Mouse (Mus musculus) heart, adult 2 months (tissue): ENCODE measurements around the gene Lacc1. TPM values are rescaled to one million over a fixed set of nuclear protein-coding genes. Genes with fewer than 3 reads are reported as not detected.
"Not testable (repeated sequence)": the region's sequence is repeated elsewhere in the genome, so short reads cannot be mapped to it uniquely, and the experiment has no call there.

Source experiments
- DNase-seq, 2 experiments: peaks; one replicate each; pipeline ENCODE4 v3.0.0; 2021
- H3K27ac ChIP-seq: fragments of 200-600 bp; 2 replicates; pipeline ENCODE4 v1.8.1; 2022
- H3K27me3 ChIP-seq: fragments of 200-500 bp; 2 replicates; pipeline ENCODE4 v1.6.1; 2012; ENCODE audit warnings: mild to moderate bottlenecking, low read length, inconsistent platforms, mixed read lengths; ENCODE audit not compliant: control insufficient read depth, insufficient read depth
- H3K36me3 ChIP-seq: fragments of 200-500 bp; 2 replicates; pipeline ENCODE4 v1.6.1; 2012; ENCODE audit warnings: low read length, inconsistent platforms; ENCODE audit not compliant: control insufficient read depth, insufficient read depth
- H3K4me1 ChIP-seq: fragments of 200-500 bp; 2 replicates; pipeline ENCODE4 v1.6.1; 2011; ENCODE audit warnings: low read length; ENCODE audit not compliant: control insufficient read depth, insufficient read depth
- H3K4me3 ChIP-seq: fragments of 200-600 bp; 2 replicates; pipeline ENCODE4 v1.8.1; 2022
- H3K79me2 ChIP-seq: fragments of 200-500 bp; replicated peaks from 2 replicates; pipeline ENCODE4 v1.6.1; 2012; ENCODE audit warnings: mild to moderate bottlenecking, inconsistent platforms, low read length, moderate library complexity, mixed read lengths; ENCODE audit not compliant: control insufficient read depth, insufficient read depth
- H3K9ac ChIP-seq: fragments of 200-500 bp; 2 replicates; pipeline ENCODE4 v1.6.1; 2012; ENCODE audit warnings: low read depth, mild to moderate bottlenecking, control low read depth, inconsistent platforms, low read length, mixed read lengths
- CTCF ChIP-seq: fragments of 200-600 bp; IDR thresholded peaks from 2 replicates; pipeline ENCODE4 v1.8.1; 2022; ENCODE audit warnings: antibody characterized with exemption, mild to moderate bottlenecking, moderate library complexity
- EP300 ChIP-seq: fragments of 200-500 bp; IDR thresholded peaks from 2 replicates; pipeline ENCODE4 v1.6.1; 2011; ENCODE audit warnings: low read depth, low read length, control low read depth; ENCODE audit not compliant: insufficient read depth
- POLR2A ChIP-seq: fragments of 200-500 bp; IDR thresholded peaks from 2 replicates; pipeline ENCODE4 v1.6.1; 2011; ENCODE audit warnings: mild to moderate bottlenecking, low read depth, low read length, control low read depth; ENCODE audit not compliant: insufficient read depth
- WGBS: fragments of 180-500 bp; shearing (Covaris S2); methylation state at CpG from one replicate; pipeline ENCODE4 v1.1.7; 2018; 5-methylcytosine and 5-hydroxymethylcytosine counted together
- intact Hi-C: fragments of 180-260 bp; cut with DNase I; formaldehyde crosslinking; loops from one replicate; pipeline ENCODE4 v1.15.1; 2025
- polyA plus RNA-seq: library from polyadenylated mRNA; depleted of rRNA; stranded (reverse); fragments of >200 nt; gene quantifications from 2 replicates; pipeline ENCODE4 v1.2.3, GENCODE M21; 2012; rRNA removed
- total RNA-seq, 2 experiments: library from RNA; stranded (reverse); gene quantifications; 2 replicates each; pipeline ENCODE4 v1.2.3; 2021

Lacc1 gene
- total and polyA plus RNA-seq, 3 experiments: 2.5 to 2.6 (median 2.5) TPM

GRCm38 (mm10) chr14:77004740-77005139 lies 32.0 kb downstream of the Lacc1 start:
- Histone ChIP-seq H3K27me3 (no peaks in the 10 kb centered on the region), H3K79me2 (no peaks in the 10 kb centered on the region), H3K4me1 (no peaks in the 10 kb centered on the region), H3K27ac (no peak overlapping the region), H3K4me3 (no peak overlapping the region), H3K36me3 (no peaks in the 10 kb centered on the region), H3K9ac (no peak overlapping the region)
- no peak for DNase-seq
- intact Hi-C loops: loop anchor here (5.0 to 10.0 kb wide), 3 partner anchors 52 to 400 kb away; no protein-coding TSS in a partner anchor
- TF ChIP-seq CTCF (no peak), EP300 (no peak), POLR2A (no peak)
- 52% methylated on average over 8 of the region's 8 CpGs for whole genome bisulfite sequencing

- whole genome bisulfite sequencing: 83% methylated on average over 2 of the region's 2 CpGs
- H3K4me1 ChIP-seq, H3K9ac ChIP-seq, H3K27me3 ChIP-seq, H3K4me3 ChIP-seq, H3K27ac ChIP-seq, H3K36me3 ChIP-seq, intact Hi-C loops, H3K79me2 ChIP-seq, DNase-seq: not testable (repeated sequence)
Observed at GRCm38 (mm10) chr14:76990351-76990750, 46.4 kb downstream of the Lacc1 start.

GRCm38 (mm10) chr14:76981781-76982180 lies 54.9 kb downstream of the Lacc1 start:
- Histone ChIP-seq H3K27ac (no peak overlapping the region), H3K4me1 (no peaks in the 10 kb centered on the region), H3K4me3 (no peak overlapping the region), H3K36me3 (no peaks in the 10 kb centered on the region), H3K79me2 (no peaks in the 10 kb centered on the region), H3K27me3 (no peaks in the 10 kb centered on the region), H3K9ac (no peak overlapping the region)
- DNase-seq: no peak
- TF ChIP-seq EP300 (no peak), POLR2A (no peak), CTCF (no peak)
- 40% methylated on average over 1 of the region's 1 CpGs for WGBS
- intact Hi-C loops: no loop called here

- no peaks in the 10 kb centered on the region for H3K36me3 ChIP-seq
- H3K27me3 ChIP-seq: no peaks in the 10 kb centered on the region
- intact Hi-C loops: no loop called here
- no peak for DNase-seq
- H3K79me2 ChIP-seq: no peaks in the 10 kb centered on the region
- no peak overlapping the region for H3K9ac ChIP-seq
- H3K4me3 ChIP-seq: no peak overlapping the region
- no peaks in the 10 kb centered on the region for H3K4me1 ChIP-seq
- TF ChIP-seq EP300 (no peak), CTCF (no peak), POLR2A (no peak)
- 88% methylated on average over 4 of the region's 4 CpGs for WGBS
- H3K27ac ChIP-seq: no peak overlapping the region
Observed at GRCm38 (mm10) chr14:76981176-76981575, 55.5 kb downstream of the Lacc1 start.

GRCm38 (mm10) chr14:76979569-76979968 lies 57.1 kb downstream of the Lacc1 start:
- H3K4me3 ChIP-seq: no peak overlapping the region
- no peak overlapping the region for H3K27ac ChIP-seq
- WGBS: 67% methylated on average over 9 of the region's 9 CpGs
- no peak overlapping the region for H3K9ac ChIP-seq
- no peaks in the 10 kb centered on the region for H3K4me1 ChIP-seq
- TF ChIP-seq EP300 (no peak), CTCF (no peak), POLR2A (no peak)
- H3K36me3 ChIP-seq: no peaks in the 10 kb centered on the region
- intact Hi-C loops: no loop called here
- H3K27me3 ChIP-seq: no peaks in the 10 kb centered on the region
- DNase-seq: no peak
- no peaks in the 10 kb centered on the region for H3K79me2 ChIP-seq

Other genes with a start within 250 kb of the Lacc1 start
- under 1 TPM; 0.68 to 0.75 TPM for gene Ccdc122, start 132 bp downstream of the Lacc1 start, total RNA-seq
- 0.57 and 0.73 TPM in 2 replicates for gene Ccdc122, start 132 bp downstream of the Lacc1 start, polyA plus RNA-seq
- gene Enox1, start 119.9 kb upstream of the Lacc1 start, total RNA-seq: under 1 TPM; 0.78 to 0.80 TPM
- 0.23 and 0.47 TPM in 2 replicates for gene Enox1, start 119.9 kb upstream of the Lacc1 start, polyA plus RNA-seq